Mouse (Mus musculus) heart, postnatal 0 days (tissue): Measurements from ENCODE around the gene Pold4.

Source experiments
- CTCF ChIP-seq: IDR thresholded peaks from 2 replicates; pipeline ENCODE4 v1.5.1; 2016; ENCODE audit warnings: antibody characterized with exemption, control low read depth, low read depth
- EP300 ChIP-seq: IDR thresholded peaks from 2 replicates; pipeline ENCODE4 v1.6.1; 2016; ENCODE audit warnings: antibody characterized with exemption, low read depth

DNA sequence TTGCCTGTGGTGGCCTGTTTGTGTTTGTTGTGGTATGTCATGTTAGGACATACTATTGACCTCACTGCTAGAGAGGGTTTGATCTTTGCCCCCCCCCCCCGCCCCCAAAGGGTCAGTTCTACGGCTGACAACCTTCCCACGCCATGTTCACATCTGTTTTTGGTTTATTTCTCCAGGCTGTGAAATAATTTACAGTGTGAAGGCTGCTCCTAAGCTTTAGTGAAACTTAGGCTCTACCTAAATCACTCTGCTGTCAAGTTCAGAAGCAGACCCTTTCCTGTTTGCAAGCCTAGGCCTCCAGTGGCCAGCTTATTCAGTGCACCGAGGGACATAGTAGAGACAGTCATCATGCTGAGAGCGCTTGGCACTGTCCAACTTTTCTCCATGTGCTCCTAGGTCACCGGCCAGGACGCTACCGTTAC, 8.6 kb downstream of the Pold4 start:
- TF ChIP-seq CTCF (no peak), EP300 (no peak)
